Mouse (Mus musculus): ENCODE measurements around the gene Kdm5c.
"Not testable (repeated sequence)": the region's sequence is repeated elsewhere in the genome, so short reads cannot be mapped to it uniquely, and the experiment has no call there.

The Kdm5c gene

DNA sequence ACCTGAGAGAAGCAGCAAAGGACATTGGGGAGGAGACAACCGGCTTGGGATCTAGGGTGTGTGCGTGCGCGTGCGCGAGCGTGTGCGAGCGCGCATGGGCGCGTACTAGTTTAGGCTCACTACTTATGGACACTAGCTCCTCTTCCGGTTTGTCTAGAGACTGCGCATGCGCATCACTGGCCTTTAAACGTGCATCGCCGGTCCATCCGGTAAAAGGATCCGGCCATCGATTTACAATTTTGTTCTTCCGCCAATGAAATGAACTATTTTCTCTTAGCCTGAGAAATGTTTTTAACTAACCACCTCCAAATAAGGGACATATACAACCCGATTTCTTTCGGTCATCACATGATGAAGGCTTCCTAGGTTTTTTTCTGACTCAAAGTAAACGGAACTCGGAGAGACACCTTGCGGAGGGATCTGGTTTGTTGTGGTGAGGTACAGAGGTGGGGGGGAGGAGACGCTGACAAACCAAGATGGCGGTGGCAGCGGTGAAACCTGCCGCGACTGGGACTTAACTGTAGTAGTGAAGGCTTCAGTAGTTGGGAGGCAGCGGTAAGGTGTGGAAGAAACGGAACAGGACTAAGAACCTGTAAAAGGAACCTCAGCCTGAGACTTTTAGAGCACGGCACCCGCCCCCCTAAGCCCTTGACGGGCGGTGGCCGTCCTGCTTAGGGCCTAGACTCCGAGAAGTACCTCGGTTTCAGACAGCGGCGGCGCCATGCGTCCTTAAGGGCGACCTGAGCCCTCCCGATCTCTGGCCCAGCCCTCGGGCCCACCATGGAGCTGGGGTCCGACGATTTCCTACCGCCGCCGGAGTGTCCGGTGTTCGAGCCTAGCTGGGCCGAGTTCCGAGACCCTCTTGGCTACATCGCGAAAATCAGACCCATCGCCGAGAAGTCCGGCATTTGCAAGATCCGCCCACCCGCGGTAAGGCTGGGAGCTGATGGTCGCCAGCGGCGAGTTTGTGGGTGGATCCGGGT, at the start of gene Kdm5c:
Kdm5c (plus strand) TSS at position 240 of the 983 bp plus-strand sequence.
- peak; percentile 94 to 96 for DNase-seq (ENCODE audit: low spot score in 2 of 2)

DNA sequence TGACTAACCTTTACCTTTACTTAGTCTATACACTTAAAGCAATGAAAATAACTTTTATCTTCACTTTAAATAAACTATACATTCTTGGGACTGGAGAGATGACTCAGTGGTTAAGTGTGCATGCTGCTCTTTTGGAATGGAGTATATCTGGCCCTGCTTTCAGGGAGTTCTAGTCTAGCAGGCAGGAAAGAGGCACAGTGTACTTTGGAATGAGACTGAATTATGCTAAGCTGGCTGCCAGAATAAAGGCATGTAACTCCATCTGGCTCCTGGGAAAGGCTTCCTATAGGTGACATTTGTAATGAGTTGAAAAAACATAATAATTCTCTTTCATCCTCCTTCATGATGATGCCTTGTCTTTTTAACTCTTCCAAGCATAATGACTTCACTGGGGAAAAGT, 45.7 kb upstream of the Kdm5c start:
- no peak for DNase-seq (ENCODE audit: low spot score in 2 of 2)

- peak in 1 of 2 experiments; percentile 40 for DNase-seq (ENCODE audit: low spot score in 2 of 2)
Observed at GRCm38 (mm10) chrX:152191266-152191665, 41.6 kb upstream of the Kdm5c start.

DNA sequence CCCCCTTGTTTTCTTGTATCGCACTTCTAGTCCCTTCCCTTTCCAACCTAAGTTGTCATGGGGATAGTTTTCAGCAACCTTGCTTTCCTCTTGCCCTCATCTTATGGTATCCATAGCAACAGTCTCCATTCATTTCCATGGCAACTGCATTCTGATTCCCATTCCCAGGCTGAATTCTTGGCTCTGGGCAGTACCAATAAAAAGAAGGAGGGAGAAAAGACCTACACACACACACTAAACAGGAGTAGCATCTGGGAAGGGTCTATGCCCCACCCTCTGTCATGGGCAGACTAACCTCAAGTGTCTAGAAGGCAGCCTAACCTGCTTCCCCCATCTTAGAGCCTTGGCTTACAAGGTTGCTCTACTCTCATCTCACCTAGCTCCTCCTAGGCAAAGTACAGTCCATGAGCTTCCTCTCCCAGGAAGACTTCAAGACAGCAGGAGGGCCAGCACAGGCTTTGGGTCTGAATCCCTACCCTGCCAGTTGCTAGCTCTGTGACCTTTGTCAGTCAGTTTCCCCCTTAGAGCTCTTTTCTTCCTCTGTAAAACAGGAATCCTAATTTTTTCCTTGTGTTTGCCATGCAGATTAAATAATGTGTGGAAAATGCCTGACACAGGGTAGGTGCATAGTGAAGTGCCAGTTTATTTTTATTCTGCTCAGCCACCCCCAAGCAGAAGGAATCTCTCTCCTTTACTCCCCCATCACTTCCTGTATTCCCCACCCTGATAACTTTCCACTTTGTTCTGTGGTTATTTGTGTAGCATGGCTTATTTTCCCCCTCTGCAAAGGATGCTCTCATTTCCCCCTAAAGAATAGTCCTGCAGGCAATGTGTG, 34.8 kb upstream of the Kdm5c start:
- DNase-seq (ENCODE audit: low spot score in 2 of 2) = peak in 1 of 2 experiments; percentile 22

- DNase-seq (ENCODE audit: low spot score in 2 of 2) = no peak
Observed at GRCm38 (mm10) chrX:152201737-152202421, 30.9 kb upstream of the Kdm5c start.

- no peak for DNase-seq (ENCODE audit: low spot score in 2 of 2)
Observed at GRCm38 (mm10) chrX:152202422-152203103, 30.3 kb upstream of the Kdm5c start.

GRCm38 (mm10) chrX:152203247-152203646, 29.6 kb upstream of the Kdm5c start:
- DNase-seq (ENCODE audit: low spot score in 2 of 2) = no peak

- no peak for DNase-seq (ENCODE audit: low spot score in 2 of 2)
Observed at GRCm38 (mm10) chrX:152205486-152205885, 27.3 kb upstream of the Kdm5c start.

DNA sequence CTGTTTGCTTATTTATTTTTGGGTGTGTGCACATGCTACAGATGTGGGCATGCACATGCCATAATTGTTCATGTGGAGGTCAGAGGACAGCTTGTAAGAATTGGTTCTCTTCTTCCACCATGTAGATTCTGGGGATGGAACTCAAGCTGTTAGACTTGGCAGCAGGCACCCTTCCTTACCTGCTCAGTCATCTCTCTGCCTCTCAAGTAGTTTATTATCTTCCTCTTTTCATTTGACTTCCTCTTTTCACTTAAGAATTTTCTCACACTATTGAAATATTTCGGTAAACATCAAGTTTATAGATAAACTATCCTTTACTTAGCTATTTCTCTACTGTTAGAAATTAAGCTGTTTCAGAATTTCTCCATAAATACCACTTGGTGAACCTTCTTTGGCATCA, 18.1 kb upstream of the Kdm5c start:
- DNase-seq (ENCODE audit: low spot score in 2 of 2) = no peak

GRCm38 (mm10) chrX:152218529-152218928, 14.3 kb upstream of the Kdm5c start:
- no peak for DNase-seq (ENCODE audit: low spot score in 2 of 2)

GRCm38 (mm10) chrX:152221721-152222120, 11.1 kb upstream of the Kdm5c start:
- DNase-seq (ENCODE audit: low spot score in 2 of 2) = no peak

GRCm38 (mm10) chrX:152222226-152222625, 10.6 kb upstream of the Kdm5c start:
- DNase-seq (ENCODE audit: low spot score in 2 of 2) = no peak

GRCm38 (mm10) chrX:152223313-152223712, 9.5 kb upstream of the Kdm5c start:
- no peak for DNase-seq (ENCODE audit: low spot score in 2 of 2)

GRCm38 (mm10) chrX:152224280-152224679, 8.5 kb upstream of the Kdm5c start:
- DNase-seq (ENCODE audit: low spot score in 2 of 2) = no peak

GRCm38 (mm10) chrX:152234125-152234524, 1.3 kb downstream of the Kdm5c start:
- DNase-seq (ENCODE audit: low spot score in 2 of 2) = no peak

DNA sequence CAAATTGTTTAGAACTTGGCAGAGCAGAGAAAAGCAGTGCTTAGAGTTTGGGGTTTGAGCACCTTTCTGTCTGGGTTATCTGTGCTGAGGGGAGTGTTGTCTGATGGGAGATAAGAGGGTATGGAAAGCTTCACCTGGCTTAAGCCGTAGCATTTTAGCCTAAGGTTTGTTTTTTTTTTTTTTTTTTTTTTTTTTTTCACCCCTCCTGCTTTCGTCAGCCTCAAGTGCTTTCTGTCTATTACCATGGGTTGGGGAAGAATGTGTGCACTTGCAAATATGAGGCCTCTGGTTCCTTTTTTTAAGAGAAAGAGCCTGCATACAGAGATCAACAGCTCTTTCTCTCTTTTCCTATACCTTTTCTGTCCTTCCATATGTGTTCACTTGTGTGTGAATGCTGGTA, 2.9 kb downstream of the Kdm5c start:
- no peak for DNase-seq (ENCODE audit: low spot score in 2 of 2)

GRCm38 (mm10) chrX:152243140-152243539, 10.3 kb downstream of the Kdm5c start:
- not testable (repeated sequence) for DNase-seq (ENCODE audit: low spot score in 2 of 2)

- no peak for DNase-seq (ENCODE audit: low spot score in 2 of 2)
Observed at GRCm38 (mm10) chrX:152244492-152245189, 11.8 kb downstream of the Kdm5c start.

DNA sequence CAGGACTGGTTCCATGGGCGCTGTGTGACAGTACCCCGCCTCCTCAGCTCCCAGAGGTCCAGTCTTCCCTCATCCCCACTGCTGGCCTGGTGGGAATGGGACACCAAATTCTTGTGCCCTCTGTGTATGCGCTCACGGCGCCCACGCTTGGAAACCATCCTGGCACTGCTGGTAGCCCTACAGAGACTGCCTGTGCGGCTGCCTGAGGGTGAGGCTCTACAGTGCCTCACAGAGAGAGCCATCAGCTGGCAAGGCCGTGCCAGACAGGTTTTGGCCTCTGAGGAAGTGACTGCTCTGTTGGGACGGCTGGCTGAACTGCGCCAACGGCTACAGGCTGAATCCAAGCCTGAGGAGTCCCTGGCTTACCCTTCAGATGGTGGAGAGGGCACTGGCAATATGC, 38.4 kb downstream of the Kdm5c start:
- DNase-seq (ENCODE audit: low spot score in 2 of 2) = no peak

- no peak for DNase-seq (ENCODE audit: low spot score in 2 of 2)
Observed at GRCm38 (mm10) chrX:152279384-152279783, 46.6 kb downstream of the Kdm5c start.

DNA sequence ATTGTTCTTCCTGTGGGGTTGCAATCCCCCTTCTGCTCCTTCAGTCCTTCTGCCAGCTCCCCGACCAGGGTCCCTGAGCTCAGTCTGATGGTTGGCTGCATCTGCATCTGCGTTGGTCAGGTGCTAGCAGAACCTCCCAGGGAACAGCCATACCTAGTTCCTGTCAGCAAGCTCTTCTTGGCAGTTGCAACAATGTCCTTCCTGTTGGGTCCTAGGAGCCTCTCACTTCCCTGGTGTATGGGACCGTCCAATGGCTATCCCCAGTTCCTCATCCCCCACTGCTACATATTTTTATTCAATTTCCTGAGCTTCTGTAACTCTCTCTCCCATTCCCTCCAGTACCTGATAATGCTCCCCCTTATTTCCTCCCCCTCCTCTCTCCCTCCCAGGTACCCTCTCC, 51.9 kb downstream of the Kdm5c start:
- no peak for DNase-seq (ENCODE audit: low spot score in 2 of 2)
